Mouse (Mus musculus) embryo, embryonic 11 days (tissue): ENCODE data around the gene Sim2.

Experiments used
- DNase-seq: peaks from one replicate; pipeline ENCODE4 v3.0.0-alpha.2; 2015

The Sim2 gene

DNA sequence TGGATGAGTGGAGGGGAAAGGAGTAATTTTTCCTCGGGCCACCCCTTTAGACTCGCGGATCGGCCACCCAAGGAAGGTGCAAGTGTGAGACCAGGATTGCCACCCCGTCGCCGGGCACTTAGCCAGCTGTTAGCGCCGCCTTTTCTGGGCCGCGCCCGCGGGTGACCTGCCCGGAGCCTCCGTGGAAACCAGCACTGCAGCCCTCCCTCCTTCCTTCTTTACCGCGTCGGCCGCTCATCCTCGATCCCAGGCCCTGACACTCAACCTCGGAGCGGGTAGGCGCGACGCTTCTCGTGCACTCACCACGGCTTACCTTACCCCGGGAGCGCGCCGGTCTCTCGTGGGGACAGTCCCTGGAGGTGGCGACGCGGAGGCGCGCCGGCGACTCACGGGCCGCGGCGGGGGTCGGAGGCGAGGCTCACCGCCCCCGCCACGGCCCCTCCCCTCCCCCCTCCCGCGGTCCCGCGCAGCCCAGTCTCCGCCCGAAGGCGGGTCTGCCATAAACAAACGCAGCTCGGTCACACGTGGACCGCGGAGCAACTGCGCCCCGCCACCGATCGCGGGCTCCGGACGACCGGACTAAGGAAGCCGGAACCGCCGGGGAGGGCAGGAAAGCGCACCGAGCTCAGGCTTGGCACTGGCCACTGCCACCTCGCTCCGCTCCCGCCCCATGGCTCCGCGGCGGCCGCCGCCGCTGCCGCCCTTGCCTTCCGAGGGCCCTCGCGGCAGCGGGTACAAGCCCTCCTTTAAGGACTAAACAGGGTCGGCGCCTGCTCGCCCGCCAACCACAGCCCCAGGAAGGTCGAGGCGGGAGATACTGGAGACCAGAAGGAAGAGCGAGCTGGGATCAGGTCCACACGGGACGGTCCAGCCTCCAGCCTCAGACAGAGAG, at the start of gene Sim2:
Sim2 (plus strand) TSS at position 221 of the 892 bp plus-strand sequence.
- peak; percentile 47 for DNase-seq

DNA sequence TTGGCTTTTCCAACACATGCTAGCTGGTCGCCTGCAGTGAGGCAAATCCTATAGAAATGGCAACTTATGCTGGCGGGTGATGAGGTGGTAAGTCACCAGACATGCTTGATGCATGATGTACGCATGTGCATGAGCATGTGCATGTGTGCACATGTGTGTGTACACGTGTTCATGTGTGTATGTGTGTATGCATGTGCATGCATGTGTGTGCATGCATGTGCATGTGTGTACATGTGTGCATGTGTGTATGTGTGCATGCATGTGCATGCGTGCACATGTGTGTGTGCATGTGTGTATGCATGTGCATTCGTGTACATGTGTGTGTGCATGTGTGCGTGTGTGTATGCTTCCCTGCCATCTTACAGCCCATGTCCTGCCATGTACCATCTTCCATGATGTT, 47.5 kb upstream of the Sim2 start:
- DNase-seq, result no peak

DNA sequence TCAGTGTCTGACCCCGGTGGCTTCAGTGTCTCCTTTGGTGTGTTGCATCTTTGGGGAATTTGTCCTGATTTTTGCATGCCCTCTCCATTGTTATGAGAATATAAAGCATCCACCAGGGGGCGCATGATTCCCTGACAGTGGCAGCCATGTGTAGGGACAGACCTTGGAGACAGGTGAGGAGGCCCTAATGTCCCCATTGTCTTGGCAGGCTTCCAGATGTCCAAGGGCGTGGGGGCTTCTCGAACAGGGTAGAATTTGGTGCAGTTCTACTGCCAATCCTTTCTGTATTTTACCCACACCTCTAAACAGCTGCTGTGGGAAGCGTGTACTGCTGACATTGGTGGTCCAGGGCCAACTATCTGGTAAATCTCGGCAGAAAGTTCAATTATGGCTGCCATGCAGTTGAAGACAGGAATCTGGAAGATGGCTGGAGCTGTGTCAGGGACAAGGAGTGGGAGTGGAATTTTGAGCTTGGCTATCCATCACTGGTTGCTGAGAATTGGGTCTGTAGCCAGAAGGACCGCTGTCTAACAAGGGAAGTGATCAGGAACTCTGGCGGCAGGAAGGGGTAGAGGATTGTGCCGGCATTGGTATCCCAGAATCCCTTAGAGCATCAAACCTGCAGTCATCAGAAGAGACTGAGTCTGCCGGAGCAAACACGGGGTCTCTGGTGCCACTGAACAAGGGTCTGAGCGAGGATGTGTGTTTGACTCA, 46.3 kb upstream of the Sim2 start:
- DNase-seq, result peak; percentile 85

DNA sequence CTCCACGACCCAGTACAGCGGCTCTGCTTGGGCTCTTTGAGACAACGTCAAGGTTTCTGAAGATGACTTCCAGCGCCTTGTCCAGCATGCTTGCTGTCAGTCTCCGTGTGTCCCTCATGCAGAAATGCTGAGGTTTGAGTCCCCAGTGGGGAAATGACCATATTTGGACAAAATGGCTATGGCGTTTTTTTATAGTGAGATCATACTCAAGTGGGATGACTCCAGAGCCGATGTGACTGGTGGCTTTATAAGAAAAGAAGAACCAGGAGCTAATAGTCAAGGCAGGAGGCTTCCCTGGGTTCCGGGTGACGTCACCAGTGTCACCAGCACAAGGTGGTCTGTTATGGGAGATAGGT, 45.8 kb upstream of the Sim2 start:
- DNase-seq, result no peak

DNA sequence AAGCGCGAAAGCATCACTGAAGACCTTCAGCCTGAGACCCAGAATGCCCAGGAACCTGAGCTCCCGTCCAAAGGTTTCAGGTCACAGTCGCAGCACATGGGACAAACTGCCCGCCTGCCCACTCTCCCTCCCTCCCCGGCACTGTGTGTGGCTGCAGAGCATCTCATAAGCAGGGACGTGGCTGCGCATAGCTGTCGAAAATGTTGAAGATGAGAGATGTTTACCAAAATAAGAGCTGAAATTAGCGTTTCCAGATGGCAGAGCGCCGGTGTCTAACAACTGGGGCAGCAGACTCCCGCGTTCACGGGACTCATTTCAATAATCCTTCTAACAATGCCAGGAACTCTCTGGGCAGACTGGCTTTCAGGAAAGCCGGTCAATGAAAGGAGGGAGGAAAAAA, 44.2 kb upstream of the Sim2 start:
- DNase-seq, result peak; percentile 30

DNA sequence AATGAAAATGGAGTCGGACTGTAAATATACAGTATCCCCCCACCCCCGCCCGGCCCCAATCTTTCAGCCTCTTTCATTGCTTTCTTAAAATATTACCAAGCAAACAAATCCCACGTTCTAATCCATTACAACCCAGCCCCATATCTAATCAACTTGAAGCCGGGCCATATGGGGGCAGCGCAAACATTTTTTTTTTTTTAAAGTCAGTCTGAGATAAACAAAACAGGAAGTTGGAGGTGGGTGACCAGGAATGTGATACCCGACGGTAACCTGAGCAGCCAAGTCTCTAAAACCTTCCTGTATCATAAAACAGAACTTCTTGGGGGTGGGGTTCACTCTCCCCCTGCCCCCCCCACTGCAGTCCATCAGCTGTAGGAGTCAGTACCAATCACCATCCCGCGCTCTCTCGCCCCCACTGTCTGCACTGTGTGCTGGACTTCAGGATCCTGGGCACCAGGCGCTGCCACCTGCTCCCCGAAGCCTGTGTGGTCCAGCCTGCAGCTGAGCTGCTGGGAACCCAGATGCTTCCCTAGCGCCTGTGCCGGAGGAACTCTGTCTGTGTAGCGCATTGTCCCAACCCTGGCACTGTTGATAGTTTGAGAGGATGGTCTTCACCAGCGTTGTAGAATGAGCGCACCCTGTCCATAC, 43.5 kb upstream of the Sim2 start:
- DNase-seq, result peak; percentile 43

DNA sequence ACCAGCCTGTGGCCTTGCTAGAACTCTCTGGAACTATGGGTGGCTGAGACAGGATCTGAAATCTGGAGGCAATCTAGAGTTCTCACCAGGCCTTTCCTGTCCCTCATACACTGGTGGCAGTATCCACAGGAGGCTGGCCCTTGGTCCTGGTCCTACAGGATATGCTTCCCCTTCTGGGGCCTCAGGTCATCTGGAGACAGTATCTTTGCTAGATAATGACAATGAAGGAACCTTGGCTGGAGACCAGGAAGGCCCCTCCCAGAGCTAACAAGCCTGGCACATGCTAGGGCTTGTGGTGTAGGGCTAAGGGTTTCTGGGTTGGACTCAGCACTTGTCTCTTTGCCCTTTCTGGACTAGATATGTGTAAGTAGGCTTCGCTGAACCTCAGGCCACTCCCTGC, 40.9 kb upstream of the Sim2 start:
- no peak for DNase-seq

DNA sequence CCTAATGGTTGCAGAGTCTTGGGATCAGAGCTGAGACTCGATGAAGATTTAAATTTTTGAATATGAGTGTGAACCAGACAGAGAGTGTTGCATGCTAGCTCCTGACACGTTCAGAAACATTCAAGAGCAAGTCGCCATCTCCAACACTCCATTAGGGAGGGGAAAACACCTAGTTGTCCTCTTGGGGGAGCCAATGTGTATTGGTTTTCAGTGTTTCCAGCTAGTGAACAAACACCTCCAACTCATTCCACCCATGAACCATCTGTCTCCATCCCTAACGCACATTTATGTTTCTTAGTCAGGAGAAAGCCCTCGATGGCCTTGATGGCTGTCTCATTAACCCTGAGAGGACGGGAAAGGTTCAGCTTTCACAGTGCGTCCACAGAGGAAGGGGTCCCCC, 39.7 kb upstream of the Sim2 start:
- no peak for DNase-seq

DNA sequence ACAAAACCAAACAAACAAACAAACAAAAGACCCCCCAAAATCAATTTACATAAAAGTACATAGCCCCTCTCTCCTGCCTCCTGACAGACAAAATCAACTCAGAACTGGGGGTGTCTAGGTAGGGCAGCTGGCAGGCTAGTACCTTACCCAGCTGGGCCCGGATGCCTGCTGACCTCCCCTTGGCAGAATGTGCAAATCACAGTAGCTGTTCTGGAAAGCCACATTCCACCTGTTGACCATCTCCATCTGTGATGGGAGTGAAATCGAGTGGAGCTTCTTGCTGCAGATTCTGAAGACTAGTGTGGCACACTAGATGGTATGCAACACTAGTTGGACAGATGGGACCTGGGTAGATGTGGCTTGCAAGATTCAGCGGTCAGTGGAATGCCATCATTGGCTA, 34.4 kb upstream of the Sim2 start:
- no peak for DNase-seq

DNA sequence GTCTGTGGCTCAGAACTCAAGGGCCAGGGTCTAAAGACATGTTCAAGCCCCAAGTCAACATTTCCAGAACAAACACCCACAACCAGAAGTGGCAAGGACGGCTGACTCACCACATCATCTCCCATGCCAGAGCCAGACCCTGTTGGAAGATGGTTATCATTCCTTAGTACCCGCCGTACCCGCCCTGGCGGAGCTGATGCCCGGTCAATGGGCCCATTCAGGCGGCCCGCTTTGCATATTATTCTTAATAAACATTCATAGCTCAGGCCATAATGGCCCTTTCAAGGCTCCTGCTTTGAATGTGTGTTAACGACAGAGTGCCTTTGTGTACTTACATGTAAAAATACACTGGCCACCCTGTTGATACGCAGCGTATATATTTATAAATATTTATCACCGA, 29.6 kb upstream of the Sim2 start:
- DNase-seq, result no peak

DNA sequence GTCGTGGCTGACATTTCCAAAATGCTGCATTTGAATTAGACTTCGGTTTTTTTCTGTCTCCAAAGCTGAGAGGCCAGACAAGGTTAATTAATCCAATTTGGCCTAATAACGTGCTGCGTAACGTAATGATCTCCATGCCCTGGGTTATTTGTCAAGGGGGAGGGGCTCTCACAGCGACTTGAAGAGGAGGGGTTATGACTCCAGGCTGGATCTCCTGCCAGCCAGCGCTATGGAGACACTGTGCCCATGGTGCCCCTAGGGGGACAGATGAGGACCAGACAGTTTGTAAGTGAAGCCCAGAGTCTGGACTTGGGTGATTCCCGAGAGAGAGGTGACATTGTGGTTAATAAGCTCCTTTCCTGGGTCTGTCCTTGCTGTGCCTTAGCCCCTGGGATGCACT, 29.2 kb upstream of the Sim2 start:
- no peak for DNase-seq

DNA sequence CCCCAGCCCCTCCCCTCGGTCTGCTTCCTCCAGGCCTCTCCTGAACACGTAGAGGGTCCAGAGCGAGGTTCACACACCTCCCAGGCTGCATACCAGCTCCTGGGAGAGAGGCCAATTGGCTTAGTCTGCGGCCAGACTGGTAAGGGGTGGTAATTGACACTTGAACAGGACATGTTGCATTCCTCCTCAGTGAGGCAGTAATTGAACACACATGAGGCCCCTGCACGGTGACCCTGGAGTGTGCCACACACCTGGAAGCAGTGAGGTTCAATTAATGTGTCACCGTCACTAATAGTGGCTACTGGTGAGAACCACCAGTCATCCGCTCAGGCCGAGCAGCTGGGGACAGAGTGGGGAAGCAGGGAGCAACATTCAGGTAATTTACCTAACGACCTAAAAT, 24.9 kb upstream of the Sim2 start:
- peak; percentile 69 for DNase-seq

DNA sequence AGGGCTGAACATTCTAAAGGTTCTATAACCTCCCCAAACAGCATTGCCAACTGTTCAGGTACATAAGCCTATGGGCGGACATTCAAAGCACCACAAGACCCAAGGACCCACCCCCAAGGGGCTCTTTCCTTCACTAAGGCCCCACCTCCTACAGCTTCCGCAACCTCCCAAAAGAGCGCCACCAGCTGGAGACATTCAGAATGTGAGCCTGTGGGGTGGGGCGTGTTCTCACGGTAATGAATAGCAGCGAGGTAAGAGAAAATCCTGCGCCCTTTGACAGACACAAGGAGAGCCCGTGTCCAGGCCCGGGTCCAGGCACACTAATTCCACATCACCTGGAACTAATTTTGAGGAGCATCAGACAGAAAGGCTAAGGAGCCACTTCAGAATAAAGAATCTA, 20.5 kb upstream of the Sim2 start:
- peak; percentile 25 for DNase-seq

DNA sequence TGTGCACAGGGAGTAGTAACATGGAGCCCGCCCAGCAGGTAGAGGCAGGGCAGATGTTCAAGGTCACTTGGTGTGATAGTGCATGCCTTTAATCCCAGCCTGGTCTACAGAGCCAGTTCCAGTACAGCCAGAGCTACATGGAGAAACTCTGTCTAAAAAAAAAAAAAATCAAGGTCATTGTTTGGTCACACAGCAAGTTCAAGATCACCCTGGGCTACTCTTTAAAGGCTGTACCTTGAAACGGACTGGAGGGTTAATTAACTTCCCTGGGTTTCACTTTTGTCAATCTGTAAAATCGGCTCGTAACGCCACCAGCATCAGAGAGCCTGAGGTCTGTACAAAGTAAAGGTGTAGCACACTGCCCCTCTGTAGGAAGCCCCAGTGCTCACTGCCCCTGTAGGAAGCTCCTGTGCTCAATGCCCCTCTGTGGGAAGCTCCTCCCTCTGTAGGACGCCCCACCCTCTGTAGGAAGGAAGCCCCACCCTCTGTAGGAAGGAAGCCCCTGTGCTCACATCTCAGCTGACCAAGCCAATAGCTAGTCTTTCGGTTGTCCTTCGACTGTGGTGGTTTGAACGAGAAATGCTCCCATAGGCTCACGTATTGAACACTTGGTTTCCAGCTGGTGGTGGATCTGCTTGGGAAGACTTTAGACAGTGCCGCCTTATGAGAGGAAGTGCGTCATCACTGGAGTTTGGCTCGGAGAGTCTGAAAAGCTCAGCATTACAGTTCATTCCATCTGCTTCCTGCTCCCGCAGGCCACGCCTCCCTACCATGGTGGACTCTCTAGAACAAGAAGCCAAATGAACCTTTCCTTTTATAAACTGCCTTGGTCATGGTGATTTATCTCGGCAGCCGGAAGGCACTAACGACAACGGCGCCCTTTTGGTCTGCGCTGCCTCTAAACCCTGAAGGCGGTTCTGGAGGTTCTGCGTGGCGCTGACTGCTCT, 18.7 kb upstream of the Sim2 start:
- peak; percentile 27 for DNase-seq

DNA sequence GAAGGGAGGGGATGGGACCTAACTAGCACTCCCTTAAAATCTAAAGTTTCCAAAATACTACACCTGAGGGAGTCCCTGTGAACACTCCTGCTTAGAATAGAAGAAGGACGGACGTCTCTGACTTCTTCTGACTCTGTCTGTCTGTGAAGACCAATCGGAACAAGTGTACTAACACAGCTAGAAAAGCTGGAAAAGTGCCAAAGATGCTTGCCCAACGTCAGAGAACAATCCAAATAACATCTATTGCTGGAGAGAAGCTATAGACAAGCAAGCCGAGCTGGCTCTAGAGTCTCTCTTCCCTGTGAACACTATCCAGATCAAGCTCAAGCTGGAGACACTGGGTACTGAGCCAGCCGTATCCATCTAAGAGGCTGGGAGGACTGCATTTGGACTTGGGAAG, 18.0 kb upstream of the Sim2 start:
- no peak for DNase-seq

DNA sequence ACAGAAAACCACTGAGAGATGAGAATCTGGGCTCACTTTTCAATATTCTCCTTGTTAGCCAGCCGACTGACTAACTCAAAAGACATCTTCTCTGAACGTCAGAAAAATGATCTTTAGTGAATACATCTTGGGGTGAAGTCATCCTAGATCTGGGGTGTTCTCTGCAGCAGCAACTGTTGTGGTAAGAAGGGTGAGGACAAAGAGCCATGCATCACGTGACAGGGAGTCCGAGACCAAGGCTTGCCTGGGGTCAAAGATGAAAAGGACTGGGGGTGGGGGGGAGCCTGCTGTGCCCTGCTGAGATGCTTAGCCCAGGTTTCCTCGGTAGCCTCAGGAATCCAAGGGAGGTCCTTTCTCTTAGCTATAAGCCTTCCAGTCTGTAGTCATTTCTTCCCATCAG, 17.5 kb upstream of the Sim2 start:
- no peak for DNase-seq

DNA sequence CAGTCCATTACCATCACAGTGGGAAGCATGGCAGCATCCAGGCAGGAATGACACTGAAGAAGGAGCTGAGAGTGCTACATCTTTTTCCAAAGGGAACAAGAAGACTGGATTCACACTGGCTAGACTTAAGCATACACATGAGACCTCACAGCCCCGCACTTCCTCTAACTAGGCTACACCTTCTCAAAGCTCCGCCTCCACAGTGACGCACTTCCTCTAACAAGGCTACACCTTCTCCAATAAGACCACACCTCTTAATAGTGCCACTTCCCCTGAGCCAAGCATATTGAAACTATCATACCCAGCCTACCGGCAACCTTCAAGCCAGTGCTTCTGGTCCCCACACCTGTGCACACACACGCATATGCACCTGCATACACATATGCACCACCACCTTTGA, 15.7 kb upstream of the Sim2 start:
- DNase-seq, result no peak

DNA sequence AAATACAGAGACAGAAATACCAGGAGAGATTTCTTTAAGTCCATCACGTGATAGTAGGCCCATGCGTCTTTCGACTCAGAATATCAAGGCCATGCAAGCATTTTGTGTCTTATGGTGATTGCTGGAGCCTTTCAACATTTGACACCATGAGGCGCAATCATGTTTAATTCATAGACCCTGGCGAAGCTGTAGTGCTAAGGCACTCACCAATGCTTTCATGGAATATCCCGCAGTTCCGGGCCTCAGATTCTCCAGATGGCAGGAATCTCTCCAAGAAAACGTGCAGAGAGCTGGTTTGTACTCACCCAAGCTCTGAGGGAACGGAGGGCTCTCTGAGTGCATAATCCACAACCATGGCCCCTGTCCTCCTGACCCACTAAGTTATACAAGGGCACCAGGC, 13.8 kb upstream of the Sim2 start:
- DNase-seq, result no peak

DNA sequence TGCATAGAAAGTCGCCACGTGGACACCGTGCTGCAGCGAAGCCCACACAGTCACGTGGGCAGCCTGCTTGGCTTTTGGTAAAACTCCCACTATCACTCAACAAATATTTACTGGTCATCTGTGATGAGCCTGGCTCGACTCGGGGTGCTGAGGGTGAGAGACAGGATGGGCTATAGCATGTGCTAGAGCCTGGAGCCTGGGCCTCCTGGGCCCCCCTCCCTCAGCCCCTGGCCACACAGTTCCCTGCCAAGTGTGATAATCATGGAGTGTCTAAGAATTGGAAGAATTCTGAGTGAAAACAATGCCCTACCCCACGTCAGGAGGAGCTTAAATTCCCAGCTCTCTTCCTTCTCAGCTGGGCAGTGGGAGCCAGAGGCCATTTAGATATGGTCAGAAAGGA, 13.3 kb upstream of the Sim2 start:
- DNase-seq, result no peak

DNA sequence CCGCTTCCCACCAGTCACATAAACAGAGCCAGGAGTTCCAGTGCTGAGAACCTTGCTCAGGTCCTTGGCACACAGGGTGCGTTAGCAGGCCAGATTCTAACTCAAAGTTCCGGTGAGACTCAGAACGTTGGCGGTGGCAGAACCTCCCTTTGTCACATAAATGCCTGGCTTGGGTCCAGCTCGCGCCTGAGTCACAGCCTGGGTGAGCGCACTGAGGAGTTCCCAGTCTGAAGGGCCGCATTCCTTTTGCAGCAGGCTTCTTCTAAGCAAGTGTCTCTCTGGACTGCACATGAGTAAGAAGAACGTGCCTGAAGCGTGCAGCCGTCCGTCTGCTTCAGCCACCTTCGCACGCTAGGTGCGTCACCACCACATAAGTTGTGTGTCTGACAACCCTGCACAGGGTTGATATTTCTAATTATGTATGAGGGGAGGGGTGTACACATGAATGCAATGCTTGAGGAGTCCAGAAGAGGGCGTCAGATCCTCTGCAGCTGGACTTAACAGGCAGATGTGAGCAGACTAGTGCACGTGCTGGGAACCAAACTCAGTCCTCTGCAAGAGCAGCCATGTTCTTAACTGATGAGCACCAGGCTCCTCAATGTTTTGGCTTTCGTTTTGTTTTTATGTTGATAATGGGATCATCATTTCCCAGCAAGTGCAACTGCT, 9.2 kb upstream of the Sim2 start:
- DNase-seq, result no peak

DNA sequence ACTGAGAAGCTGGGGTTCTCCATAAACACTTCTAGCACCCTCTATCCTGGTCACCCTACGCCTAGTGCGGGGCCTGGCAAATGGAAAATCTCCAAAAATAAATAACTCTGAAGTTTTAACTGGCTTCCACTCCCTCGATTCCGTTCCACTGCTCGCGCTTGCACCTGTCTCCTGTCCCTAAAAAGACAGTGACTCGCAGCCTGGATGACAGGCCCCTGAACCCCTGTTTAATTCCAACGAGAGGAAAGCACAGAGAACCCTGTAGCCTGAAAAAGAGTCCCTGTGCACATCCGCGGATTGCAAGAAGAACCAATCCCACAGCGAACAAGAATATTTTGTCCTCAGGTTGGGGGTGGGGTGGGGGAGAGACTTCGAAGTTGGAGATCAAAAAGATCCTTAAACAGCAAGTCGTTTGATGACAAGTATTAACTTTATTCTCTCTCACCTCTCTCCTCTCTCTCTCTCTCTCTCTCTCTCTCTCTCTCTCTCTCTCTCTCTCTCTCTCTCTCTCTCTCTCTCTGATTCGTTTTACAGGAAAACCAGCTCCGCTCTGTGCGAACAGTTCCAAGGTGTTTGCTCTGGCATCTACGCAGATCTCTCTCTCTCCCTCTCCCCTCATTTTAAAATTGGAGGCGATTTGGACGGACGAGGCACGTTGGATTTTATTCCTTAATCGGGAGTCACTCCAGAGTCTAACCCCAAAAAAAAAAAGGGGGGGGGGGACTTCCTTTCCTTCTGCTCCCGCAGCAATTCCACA, 6.2 kb upstream of the Sim2 start:
- peak; percentile 54 for DNase-seq
